Mouse (Mus musculus) thymus, adult 2 months (tissue): ENCODE measurements around the gene Tprgl.

Experiments
- CTCF ChIP-seq: fragments of 200-500 bp; IDR thresholded peaks from 2 replicates; pipeline ENCODE4 v1.5.1; 2012; ENCODE audit warnings: mild to moderate bottlenecking, control low read depth, low read length, moderate library complexity, borderline replicate concordance; ENCODE audit not compliant: control insufficient read depth, poor library complexity, insufficient read depth; ENCODE audit errors: extremely low read depth
- POLR2A ChIP-seq: fragments of 200-500 bp; IDR thresholded peaks from 2 replicates; pipeline ENCODE4 v1.6.1; 2012; ENCODE audit warnings: mild to moderate bottlenecking, low read length, control low read depth, moderate library complexity; ENCODE audit not compliant: control insufficient read depth, poor library complexity, insufficient read depth; ENCODE audit errors: extremely low read depth

- TF ChIP-seq CTCF (no peak), POLR2A (no peak)
These were observed 20.5 kb upstream of the Tprgl start for GRCm38 (mm10) chr4:154181001-154181400.
